Mouse (Mus musculus) megakaryocyte progenitor cell, adult 5-6 weeks (primary cell): ENCODE measurements around the gene Batf. TPM values are rescaled to one million over a fixed set of nuclear protein-coding genes. Genes with fewer than 3 reads are reported as not detected.

Experiments
- ATAC-seq: replicated peaks from 2 replicates; pipeline ENCODE4 v1.8.0; 2016; ENCODE audit warnings: mild to moderate bottlenecking, moderate TSS enrichment, inconsistent platforms; ENCODE audit not compliant: poor library complexity
- total RNA-seq, 2 experiments: library from RNA; stranded (forward) in 1 of 2; stranded (reverse) in 1 of 2; fragments of 157-497, 149-512 nt in 1 of 2; fragments of 200-1000 nt in 1 of 2; gene quantifications; 2 replicates each; pipeline versions ENCODE4 v1.2.3 to v1.2.4; 2015 to 2017

Gene Batf
- total RNA-seq, 2 experiments from 2014 or later = 8.2 to 29.2 TPM

DNA sequence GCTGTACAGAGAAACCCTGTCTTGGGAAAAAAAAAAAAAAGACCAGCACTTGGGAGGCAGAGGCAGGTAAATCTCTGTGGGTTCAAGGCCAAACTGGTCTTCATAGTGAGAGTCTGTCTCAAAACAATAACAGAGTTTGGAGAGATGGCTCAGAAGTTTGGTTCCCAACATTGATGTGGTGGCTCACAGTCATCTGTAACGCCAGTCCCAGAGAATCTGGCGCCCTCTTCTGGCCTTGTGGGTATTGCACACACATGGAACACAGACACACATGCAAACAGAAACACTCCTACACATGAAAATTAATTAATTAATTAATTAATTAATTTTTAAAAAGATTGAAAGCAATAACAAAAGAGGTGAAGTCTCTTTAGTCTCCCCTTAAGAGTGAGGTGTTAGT lies 4.1 kb upstream of the Batf start:
- ATAC-seq = no peak

- no peak for ATAC-seq
Measured at GRCm38 (mm10) chr12:85684411-85685275, 1.8 kb upstream of the Batf start.

DNA sequence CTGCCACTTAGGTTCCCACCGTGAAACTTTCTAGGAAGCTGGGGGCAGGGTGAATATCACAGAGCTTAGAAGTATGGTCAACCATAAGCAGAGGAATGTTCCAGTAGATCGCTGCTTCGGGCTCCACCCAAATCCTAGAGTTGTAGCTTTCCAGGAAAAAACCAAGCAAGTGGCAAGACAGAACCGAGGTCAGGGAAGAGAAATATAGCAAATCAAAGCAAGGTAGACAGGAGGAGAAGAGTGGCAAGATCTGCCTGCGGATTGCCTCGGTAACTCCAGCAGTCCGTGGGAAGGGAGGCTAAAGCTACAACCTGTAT lies 706 bp downstream of the Batf start:
- ATAC-seq = no peak

- peak; percentile 77 for ATAC-seq
Measured at GRCm38 (mm10) chr12:85687846-85688245, 1.4 kb downstream of the Batf start.

GRCm38 (mm10) chr12:85695787-85696186 lies 9.3 kb downstream of the Batf start:
- ATAC-seq = no peak

DNA sequence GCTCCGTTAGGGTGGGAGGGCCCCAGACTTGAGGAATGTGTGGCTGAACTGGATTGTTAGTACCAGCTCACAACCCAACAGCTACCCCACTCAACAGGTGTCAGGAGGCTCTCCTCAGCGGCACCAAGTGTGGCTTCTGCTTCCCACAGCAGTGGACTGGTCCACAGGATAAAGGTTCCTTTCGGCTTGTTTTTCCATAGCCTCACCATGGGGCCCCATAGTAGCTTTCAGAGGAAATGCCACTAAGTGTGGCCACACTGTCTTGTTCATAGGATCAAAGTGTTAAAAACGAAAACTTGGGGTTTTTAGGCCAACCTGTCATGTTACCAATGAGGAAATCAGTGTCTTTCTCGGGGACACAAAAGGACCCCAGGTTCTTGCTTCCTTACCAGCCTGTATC lies 10.0 kb downstream of the Batf start:
- ATAC-seq = no peak

GRCm38 (mm10) chr12:85698179-85698578 lies 11.7 kb downstream of the Batf start:
- peak; percentile 99 for ATAC-seq

GRCm38 (mm10) chr12:85700191-85700841 lies 13.8 kb downstream of the Batf start:
- no peak for ATAC-seq

DNA sequence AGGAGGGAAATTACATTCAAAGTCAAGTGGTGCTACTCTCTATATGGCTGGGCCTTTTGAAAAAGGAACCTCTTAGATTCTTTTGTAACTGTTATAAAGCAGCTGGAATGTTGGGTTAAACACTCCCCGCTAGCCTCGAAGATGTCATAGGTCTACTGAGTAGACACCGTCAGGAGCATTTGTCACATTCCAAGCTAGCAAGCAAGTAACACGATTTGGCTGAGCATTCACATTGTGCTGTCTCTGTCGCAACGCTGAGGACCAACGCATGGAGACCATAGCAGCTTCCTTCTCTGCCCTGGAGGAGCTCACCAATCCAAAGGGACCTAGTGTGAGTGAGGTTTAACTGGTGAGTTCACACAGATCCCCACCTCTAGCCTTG lies 14.4 kb downstream of the Batf start:
- no peak for ATAC-seq

DNA sequence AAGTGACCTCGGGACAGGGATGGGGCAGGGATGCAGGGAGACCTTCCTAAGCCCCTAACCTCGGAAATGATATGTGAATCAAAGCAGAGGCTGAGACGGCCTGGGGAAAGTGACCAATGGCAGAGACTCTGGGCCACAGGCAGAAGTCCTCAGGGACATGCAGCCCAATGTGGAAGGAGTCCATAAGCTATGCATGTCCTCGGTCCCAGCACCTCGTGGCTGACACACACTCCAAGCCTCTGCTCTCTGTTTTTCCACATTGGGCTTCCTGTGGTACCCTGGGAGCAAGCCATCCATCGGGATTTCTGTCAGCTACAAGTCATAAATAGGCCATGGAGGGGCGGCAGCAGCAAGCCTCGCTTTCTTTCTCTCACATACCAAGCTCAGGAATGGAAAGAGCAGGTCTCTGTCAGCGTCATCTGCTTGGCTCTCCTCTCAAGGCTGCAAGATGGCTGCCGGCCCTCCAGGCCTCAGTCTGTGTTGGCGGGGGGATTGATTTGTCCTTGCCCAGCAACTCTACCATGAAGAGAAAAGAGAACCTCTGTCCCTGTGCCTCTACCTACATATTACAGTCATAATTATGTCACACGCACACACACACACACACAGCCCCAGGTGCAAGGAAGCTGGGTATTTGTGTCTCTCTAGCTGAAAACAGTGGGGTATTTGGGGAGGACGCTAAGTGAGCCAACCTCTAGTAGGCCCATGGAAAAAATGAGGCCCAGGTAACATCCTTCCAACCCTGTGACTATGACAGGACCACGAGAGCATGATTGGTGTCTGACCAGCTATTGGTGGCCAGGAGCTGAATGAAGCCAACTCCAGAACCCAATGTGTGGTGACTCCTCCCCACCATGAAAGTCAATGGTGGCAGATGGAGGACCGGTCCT lies 15.9 kb downstream of the Batf start:
- ATAC-seq = no peak

GRCm38 (mm10) chr12:85703507-85703906 lies 17.0 kb downstream of the Batf start:
- ATAC-seq = no peak

GRCm38 (mm10) chr12:85704566-85704965 lies 18.1 kb downstream of the Batf start:
- ATAC-seq = peak; percentile 76

- ATAC-seq = peak; percentile 90
Measured at GRCm38 (mm10) chr12:85705002-85705830, 18.7 kb downstream of the Batf start.

DNA sequence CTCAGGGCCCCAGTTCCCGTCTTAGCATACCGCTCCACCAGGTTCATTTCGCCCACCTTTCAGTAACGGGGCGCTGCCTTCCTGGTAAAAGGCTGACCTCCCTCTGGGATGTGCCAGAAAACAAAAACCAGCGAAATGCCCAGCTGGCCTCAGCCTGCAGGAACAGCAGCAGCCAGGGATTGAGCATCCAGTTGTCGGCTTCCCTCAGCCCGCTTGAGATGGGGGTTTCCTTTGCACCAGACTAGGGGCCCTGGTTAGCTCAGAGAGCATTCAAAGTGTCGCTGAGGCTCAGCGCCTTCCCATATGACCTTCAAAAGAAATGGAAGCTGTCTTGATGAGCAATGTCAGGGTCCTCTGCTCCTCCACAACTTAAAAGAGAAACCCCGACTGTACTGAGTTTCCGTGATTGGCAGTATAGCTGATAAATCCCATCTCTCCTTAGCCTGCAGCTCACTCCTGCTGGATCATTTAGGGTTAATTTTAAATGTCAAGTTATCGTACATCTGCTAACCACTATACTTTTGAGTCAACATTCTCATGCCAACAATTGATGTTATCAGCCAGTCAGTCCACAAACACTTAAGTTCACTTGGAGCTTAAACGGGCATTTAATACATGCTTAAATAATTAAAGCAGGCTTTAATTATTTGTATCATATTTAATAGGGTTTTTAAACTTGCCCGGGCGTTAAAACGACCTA lies 19.5 kb downstream of the Batf start:
- ATAC-seq = no peak

GRCm38 (mm10) chr12:85706906-85707305 lies 20.4 kb downstream of the Batf start:
- ATAC-seq = no peak

GRCm38 (mm10) chr12:85707391-85707790 lies 20.9 kb downstream of the Batf start:
- no peak for ATAC-seq

DNA sequence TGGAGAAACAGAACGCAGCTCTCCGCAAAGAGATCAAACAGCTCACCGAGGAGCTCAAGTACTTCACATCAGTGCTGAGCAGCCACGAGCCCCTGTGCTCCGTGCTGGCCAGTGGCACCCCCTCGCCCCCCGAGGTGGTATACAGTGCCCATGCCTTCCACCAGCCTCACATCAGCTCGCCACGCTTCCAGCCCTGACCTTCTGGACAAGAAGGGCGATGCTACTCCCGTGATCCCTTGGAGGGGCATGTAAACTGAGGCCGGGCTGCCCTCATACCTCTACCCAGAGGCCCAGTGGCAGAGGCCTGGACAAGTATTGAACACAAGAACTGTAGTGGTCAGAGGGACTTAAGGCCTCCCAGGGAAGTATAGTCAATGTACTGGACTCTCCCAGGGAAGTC lies 22.1 kb downstream of the Batf start:
- ATAC-seq = no peak

- peak; percentile 82 for ATAC-seq
Measured at GRCm38 (mm10) chr12:85710695-85711094, 24.2 kb downstream of the Batf start.

DNA sequence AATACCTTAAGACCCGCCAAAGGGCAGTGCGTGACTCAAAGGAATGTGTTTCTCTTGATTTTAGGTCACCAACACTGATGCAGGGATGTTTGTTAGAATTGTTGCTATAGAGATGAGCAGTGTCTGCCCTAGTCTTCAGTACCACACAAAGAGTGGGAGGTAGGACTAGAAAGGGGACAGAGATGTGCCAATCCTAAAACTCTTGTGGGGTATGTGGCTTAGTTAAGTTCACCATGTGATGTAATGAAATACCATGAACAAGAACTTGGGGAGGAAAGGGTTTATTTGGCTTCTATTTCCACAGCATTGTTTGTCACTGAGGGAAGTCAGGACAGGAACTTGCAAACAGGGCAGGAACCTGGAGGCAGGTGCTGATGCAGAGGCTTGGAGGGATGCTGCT lies 26.1 kb downstream of the Batf start:
- ATAC-seq = no peak

DNA sequence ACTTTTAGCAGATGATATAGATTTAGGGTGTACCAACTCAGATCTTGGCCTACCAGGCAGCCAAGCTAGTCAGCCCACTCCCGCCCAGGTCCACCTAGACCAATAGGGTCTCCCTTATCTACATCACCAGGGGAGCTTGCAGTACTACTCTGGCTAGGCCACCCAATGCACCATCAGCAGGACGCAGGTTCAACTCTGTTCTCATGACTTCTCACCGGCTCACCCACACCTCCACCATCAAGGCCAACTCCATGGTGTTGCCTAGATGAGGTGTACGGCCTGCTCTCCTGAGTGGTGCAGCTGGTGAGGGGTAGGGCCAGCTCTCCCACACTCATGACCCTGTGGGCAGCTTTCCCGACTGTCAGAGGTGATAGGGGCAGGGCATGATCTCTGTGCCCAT lies 27.7 kb downstream of the Batf start:
- ATAC-seq = no peak
